Mouse (Mus musculus) cerebellum, adult 2 months (tissue): ENCODE results near the gene Gm20458.

Experiments
- CTCF ChIP-seq: fragments of 200-500 bp; IDR thresholded peaks from 2 replicates; pipeline ENCODE4 v1.5.1; 2011; ENCODE audit warnings: low read depth, mild to moderate bottlenecking, control low read depth, low read length, moderate library complexity, borderline replicate concordance; ENCODE audit not compliant: insufficient read depth
- POLR2A ChIP-seq: fragments of 200-500 bp; IDR thresholded peaks from 2 replicates; pipeline ENCODE4 v1.6.1; 2011; ENCODE audit warnings: low read length, control low read depth, borderline replicate concordance; ENCODE audit not compliant: insufficient read depth

DNA sequence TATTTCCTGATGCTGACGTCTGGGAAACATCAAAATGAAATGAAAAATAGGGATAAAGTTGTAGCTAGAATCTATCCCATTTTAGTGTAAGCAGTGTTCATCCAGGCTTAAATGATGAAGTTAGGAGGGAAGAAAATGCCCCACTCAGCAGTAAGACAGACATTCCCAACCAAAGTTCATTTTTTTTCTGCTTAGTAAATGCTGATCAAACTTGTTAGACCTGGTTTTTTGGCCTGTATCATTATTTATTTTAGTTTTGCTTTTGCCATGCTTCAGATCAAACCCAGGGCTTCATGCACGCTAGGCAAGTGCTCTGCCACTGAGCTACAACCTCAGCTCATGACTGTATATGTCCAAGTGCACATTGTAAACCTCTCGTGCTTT is 14.7 kb upstream of the Gm20458 start:
- TF ChIP-seq CTCF (no peak), POLR2A (no peak)
